Mouse (Mus musculus) MEL (cell line): ENCODE data around the gene Rinl. TPM values are rescaled to one million over a fixed set of nuclear protein-coding genes. Genes with fewer than 3 reads are reported as not detected.

Experiments used
- DNase-seq: peaks from one replicate; pipeline ENCODE4 v3.0.0; 2011; ENCODE audit warnings: low read depth, low spot score
- H3K27ac ChIP-seq: 2 replicates; pipeline ENCODE4 v1.5.1; 2012; ENCODE audit warnings: low read depth, mild to moderate bottlenecking, control low read depth, low read length, moderate library complexity; ENCODE audit not compliant: control insufficient read depth
- H3K27me3 ChIP-seq, 2 experiments: fragments of 150-350 bp in 1 of 2; sonication (generic) in 1 of 2; 2 replicates each; pipeline ENCODE4 v1.6.1; 2012; ENCODE audit warnings: low read length in 2 of 2, mild to moderate bottlenecking in 2 of 2, improper control_type of control experiment in 1 of 2, moderate library complexity in 1 of 2; ENCODE audit not compliant: insufficient read depth in 2 of 2, control insufficient read depth in 1 of 2
- H3K36me3 ChIP-seq, 2 experiments: 2 replicates each; pipeline ENCODE4 v1.6.1; 2012 to 2014; ENCODE audit warnings: low read length in 2 of 2, improper control_type of control experiment in 1 of 2, inconsistent platforms in 1 of 2, mild to moderate bottlenecking in 1 of 2; ENCODE audit not compliant: insufficient read depth in 2 of 2, control insufficient read depth in 1 of 2
- H3K4me1 ChIP-seq, 2 experiments: fragments of 150-350 bp in 1 of 2; sonication (generic) in 1 of 2; 2 replicates each; pipeline ENCODE4 v1.6.1; 2012; ENCODE audit warnings: low read length in 2 of 2, improper control_type of control experiment in 1 of 2, mild to moderate bottlenecking in 1 of 2; ENCODE audit not compliant: insufficient read depth in 2 of 2, control insufficient read depth in 1 of 2
- H3K4me3 ChIP-seq, 2 experiments: fragments of 150-350 bp in 1 of 2; sonication (generic) in 1 of 2; 2 replicates each; pipeline ENCODE4 v1.5.1; 2012; ENCODE audit warnings: low read depth in 2 of 2, low read length in 2 of 2, mild to moderate bottlenecking in 2 of 2, moderate library complexity in 2 of 2, control low read depth in 1 of 2, improper control_type of control experiment in 1 of 2; ENCODE audit not compliant: control insufficient read depth in 1 of 2, insufficient read depth in 1 of 2
- H3K79me2 ChIP-seq: 2 replicates; pipeline ENCODE4 v1.6.1; 2012; ENCODE audit warnings: mild to moderate bottlenecking, low read length, moderate library complexity; ENCODE audit not compliant: control insufficient read depth, poor library complexity, insufficient read depth
- H3K9ac ChIP-seq: 2 replicates; pipeline ENCODE4 v1.6.1; 2012; ENCODE audit warnings: low read depth, mild to moderate bottlenecking, control low read depth, low read length, moderate library complexity; ENCODE audit not compliant: control insufficient read depth, poor library complexity, severe bottlenecking
- H3K9me3 ChIP-seq: fragments of 150-350 bp; sonication (generic); replicated peaks from 2 replicates; pipeline ENCODE4 v1.6.1; 2012; ENCODE audit warnings: mild to moderate bottlenecking, low read length, improper control_type of control experiment, moderate library complexity; ENCODE audit not compliant: insufficient read depth
- BHLHE40 ChIP-seq: IDR thresholded peaks from 2 replicates; pipeline ENCODE4 v1.6.1; 2012; ENCODE audit warnings: low read depth, mild to moderate bottlenecking, inconsistent platforms, low read length, improper control_type of control experiment, borderline replicate concordance
- CHD1 ChIP-seq: IDR thresholded peaks from 2 replicates; pipeline ENCODE4 v1.6.1; 2012; ENCODE audit warnings: low read depth, mild to moderate bottlenecking, inconsistent platforms, low read length, improper control_type of control experiment
- CHD2 ChIP-seq: IDR thresholded peaks from 2 replicates; pipeline ENCODE4 v1.6.1; 2011; ENCODE audit warnings: low read length, improper control_type of control experiment
- CTCF ChIP-seq, 3 experiments: IDR thresholded peaks in 2 of 3; conservative IDR thresholded peaks in 1 of 3; 2 replicates each; pipeline ENCODE4 v1.5.1; 2011 to 2012; ENCODE audit warnings: low read length in 3 of 3, low read depth in 2 of 3, mild to moderate bottlenecking in 2 of 3, improper control_type of control experiment in 1 of 3, inconsistent platforms in 1 of 3, mixed read lengths in 1 of 3, moderate library complexity in 1 of 3; ENCODE audit not compliant: control insufficient read depth in 1 of 3, insufficient read depth in 1 of 3, poor library complexity in 1 of 3, severe bottlenecking in 1 of 3
- E2F4 ChIP-seq: IDR thresholded peaks from 2 replicates; pipeline ENCODE4 v1.6.1; 2011; ENCODE audit warnings: low read depth, low read length, improper control_type of control experiment, borderline replicate concordance
- ELF1 ChIP-seq: IDR thresholded peaks from 2 replicates; pipeline ENCODE4 v1.6.1; 2014; ENCODE audit warnings: low read depth, mild to moderate bottlenecking, inconsistent platforms, low read length, improper control_type of control experiment, moderate library complexity
- EP300 ChIP-seq, 2 experiments: IDR thresholded peaks; 2 replicates each; pipeline ENCODE4 v1.6.1; 2011; ENCODE audit warnings: improper control_type of control experiment in 2 of 2, low read length in 2 of 2, low read depth in 1 of 2, mild to moderate bottlenecking in 1 of 2
- ETS1 ChIP-seq: IDR thresholded peaks from 2 replicates; pipeline ENCODE4 v1.6.1; 2012; ENCODE audit warnings: low read depth, mild to moderate bottlenecking, inconsistent platforms, low read length, improper control_type of control experiment, moderate library complexity
- GABPA ChIP-seq: IDR thresholded peaks from 2 replicates; pipeline ENCODE4 v1.6.1; 2012; ENCODE audit warnings: low read depth, mild to moderate bottlenecking, inconsistent platforms, low read length, improper control_type of control experiment, moderate library complexity
- GATA1 ChIP-seq: IDR thresholded peaks from 2 replicates; pipeline ENCODE4 v1.6.1; 2011; ENCODE audit warnings: low read depth, low read length, improper control_type of control experiment
- HCFC1 ChIP-seq: IDR thresholded peaks from 2 replicates; pipeline ENCODE4 v1.6.1; 2012; ENCODE audit warnings: low read depth, mild to moderate bottlenecking, inconsistent platforms, low read length, improper control_type of control experiment, moderate library complexity
- JUND ChIP-seq: IDR thresholded peaks from 2 replicates; pipeline ENCODE4 v1.6.1; 2011; ENCODE audit warnings: low read depth, mild to moderate bottlenecking, improper control_type of control experiment, low read length
- KAT2A ChIP-seq: conservative IDR thresholded peaks from 2 replicates; pipeline ENCODE4 v1.6.1; 2012; ENCODE audit warnings: low read depth, low read length, improper control_type of control experiment, inconsistent platforms
- MAFK ChIP-seq: IDR thresholded peaks from 2 replicates; pipeline ENCODE4 v1.6.1; 2011; ENCODE audit warnings: low read depth, mild to moderate bottlenecking, low read length, improper control_type of control experiment, borderline replicate concordance
- MAX ChIP-seq: IDR thresholded peaks from 2 replicates; pipeline ENCODE4 v1.6.1; 2011; ENCODE audit warnings: low read length, improper control_type of control experiment
- MEF2A ChIP-seq: IDR thresholded peaks from 2 replicates; pipeline ENCODE4 v1.6.1; 2014; ENCODE audit warnings: low read depth, mild to moderate bottlenecking, inconsistent platforms, low read length, improper control_type of control experiment; ENCODE audit not compliant: poor library complexity, insufficient replicate concordance, severe bottlenecking; ENCODE audit errors: extremely low read depth
- MXI1 ChIP-seq: IDR thresholded peaks from 2 replicates; pipeline ENCODE4 v1.6.1; 2011; ENCODE audit warnings: mild to moderate bottlenecking, low read depth, low read length, improper control_type of control experiment
- MYB ChIP-seq: IDR thresholded peaks from 2 replicates; pipeline ENCODE4 v1.6.1; 2011; ENCODE audit warnings: mild to moderate bottlenecking, low read depth, low read length, improper control_type of control experiment
- MYC ChIP-seq: IDR thresholded peaks from 2 replicates; pipeline ENCODE4 v1.6.1; 2011; ENCODE audit warnings: low read depth, mild to moderate bottlenecking, low read length, improper control_type of control experiment, moderate library complexity
- NELFE ChIP-seq: IDR thresholded peaks from 2 replicates; pipeline ENCODE4 v1.6.1; 2011; ENCODE audit warnings: low read depth, low read length, improper control_type of control experiment
- NRF1 ChIP-seq: IDR thresholded peaks from 2 replicates; pipeline ENCODE4 v1.6.1; 2014; ENCODE audit warnings: low read depth, mild to moderate bottlenecking, inconsistent platforms, low read length, improper control_type of control experiment, moderate library complexity; ENCODE audit not compliant: poor library complexity, insufficient read depth, severe bottlenecking
- POLR2A ChIP-seq, 2 experiments: IDR thresholded peaks; 2 replicates each; pipeline ENCODE4 v1.6.1; 2011 to 2012; ENCODE audit warnings: low read length in 2 of 2, mild to moderate bottlenecking in 2 of 2, control low read depth in 1 of 2, improper control_type of control experiment in 1 of 2, low read depth in 1 of 2, moderate library complexity in 1 of 2; ENCODE audit not compliant: control insufficient read depth in 1 of 2, insufficient read depth in 1 of 2, poor library complexity in 1 of 2
- POLR2AphosphoS2 ChIP-seq: IDR thresholded peaks from 2 replicates; pipeline ENCODE4 v1.6.1; 2011; ENCODE audit warnings: low read length, improper control_type of control experiment
- POLR2AphosphoS5 ChIP-seq: IDR thresholded peaks from 2 replicates; pipeline ENCODE4 v1.6.1; 2012; ENCODE audit warnings: low read depth, borderline replicate concordance, mild to moderate bottlenecking, inconsistent platforms, low read length, moderate library complexity, mixed read lengths
- RAD21 ChIP-seq: IDR thresholded peaks from 2 replicates; pipeline ENCODE4 v1.6.1; 2011; ENCODE audit warnings: mild to moderate bottlenecking, low read depth, low read length, improper control_type of control experiment
- SIN3A ChIP-seq: IDR thresholded peaks from 2 replicates; pipeline ENCODE4 v1.6.1; 2012; ENCODE audit warnings: low read length, improper control_type of control experiment, inconsistent platforms
- TAL1 ChIP-seq: IDR thresholded peaks from 2 replicates; pipeline ENCODE4 v1.6.1; 2012; ENCODE audit warnings: mild to moderate bottlenecking, inconsistent platforms, low read length, moderate library complexity, mixed read lengths
- TCF12 ChIP-seq: IDR thresholded peaks from 2 replicates; pipeline ENCODE4 v1.6.1; 2014; ENCODE audit warnings: low read depth, mild to moderate bottlenecking, inconsistent platforms, low read length, improper control_type of control experiment, moderate library complexity
- UBTF ChIP-seq: IDR thresholded peaks from 2 replicates; pipeline ENCODE4 v1.6.1; 2012; ENCODE audit warnings: low read depth, mild to moderate bottlenecking, inconsistent platforms, low read length, improper control_type of control experiment, moderate library complexity, borderline replicate concordance; ENCODE audit not compliant: insufficient read depth
- USF1 ChIP-seq: IDR thresholded peaks from 2 replicates; pipeline ENCODE4 v1.6.1; 2014; ENCODE audit warnings: low read depth, mild to moderate bottlenecking, inconsistent platforms, low read length, improper control_type of control experiment, moderate library complexity
- USF2 ChIP-seq, 2 experiments: IDR thresholded peaks; 2 replicates each; pipeline ENCODE4 v1.6.1; 2011 to 2012; ENCODE audit warnings: improper control_type of control experiment in 2 of 2, low read length in 2 of 2, borderline replicate concordance in 1 of 2, inconsistent platforms in 1 of 2, low read depth in 1 of 2, mild to moderate bottlenecking in 1 of 2; ENCODE audit not compliant: insufficient read depth in 1 of 2
- ZC3H11A ChIP-seq: IDR thresholded peaks from 2 replicates; pipeline ENCODE4 v1.6.1; 2012; ENCODE audit warnings: low read depth, mild to moderate bottlenecking, inconsistent platforms, low read length, improper control_type of control experiment
- ZKSCAN1 ChIP-seq: IDR thresholded peaks from 2 replicates; pipeline ENCODE4 v1.6.1; 2012; ENCODE audit warnings: low read depth, mild to moderate bottlenecking, inconsistent platforms, low read length, improper control_type of control experiment, moderate library complexity
- ZMIZ1 ChIP-seq: IDR thresholded peaks from 2 replicates; pipeline ENCODE4 v1.6.1; 2012; ENCODE audit warnings: low read depth, mild to moderate bottlenecking, inconsistent platforms, low read length, improper control_type of control experiment, moderate library complexity
- ZNF384 ChIP-seq: IDR thresholded peaks from 2 replicates; pipeline ENCODE4 v1.6.1; 2012; ENCODE audit warnings: low read depth, mild to moderate bottlenecking, inconsistent platforms, low read length, improper control_type of control experiment
- polyA plus RNA-seq, 2 experiments: library from polyadenylated mRNA; stranded (reverse) in 1 of 2; unstranded in 1 of 2; fragments of >175 nt in 1 of 2; fragments of >200 nt in 1 of 2; gene quantifications; 2 replicates each; pipeline versions ENCODE4 v1.2.1 to v1.2.4; 2012; ENCODE audit warnings: low replicate concordance in 2 of 2, low read depth in 1 of 2; ENCODE audit not compliant: insufficient read length in 2 of 2, insufficient read depth in 1 of 2, missing spikeins in 1 of 2
- total RNA-seq: library from RNA; depleted of rRNA; stranded (reverse); fragments of 300-350 nt; gene quantifications from 2 replicates; pipeline ENCODE4 v1.2.3, GENCODE M21; 2012

Gene Rinl
- total and polyA plus RNA-seq, 3 experiments = 39.9 to 63.9 TPM; not detected in 1

GRCm38 (mm10) chr7:28802846-28803588 lies 14.2 kb downstream of the Rinl start:
- no peaks in the 10 kb centered on the region for H3K9me3 ChIP-seq
- DNase-seq = peak; percentile 75
- peaks cover 0 to 24% of the 10 kb centered on the region in 2 experiments; a peak in 2 of 4 replicates for H3K36me3 ChIP-seq
- no peaks in the 10 kb centered on the region; the same call in 1 of the 2 replicates for H3K79me2 ChIP-seq
- H3K4me1 ChIP-seq = peaks cover 18 to 24% of the 10 kb centered on the region in 2 experiments
- peak overlapping the region; percentile 72 for H3K27ac ChIP-seq
- no peak overlapping the region for H3K4me3 ChIP-seq
- H3K27me3 ChIP-seq = no peaks in the 10 kb centered on the region
- H3K9ac ChIP-seq = peak overlapping the region; percentile 44
- TF ChIP-seq HCFC1 (0 out of 2 replicates have a peak, but pooled peaks have one; percentile 16), TAL1 (peak; percentile 25; the same call in 1 of the 2 replicates), ZNF384 (no peak), CTCF (IDR thresholded peaks at IDR 0.05 in 2 of 3, conservative IDR thresholded peaks at IDR 0.05 in 1 of 3; ENCODE audit: control insufficient read depth in 1 of 3, insufficient read depth in 1 of 3, low read depth in 2 of 3, low read length in 3 of 3, poor library complexity in 1 of 3, severe bottlenecking in 1 of 3) (no peak), MYB (no peak), USF2 (IDR thresholded peaks at IDR 0.05; ENCODE audit: borderline replicate concordance in 1 of 2, insufficient read depth in 1 of 2, low read depth in 1 of 2, low read length in 2 of 2) (no peak), JUND (no peak), MXI1 (no peak; the same call in 1 of the 2 replicates), KAT2A (no peak), GATA1 (peak; percentile 50; the same call in 1 of the 2 replicates), CHD2 (no peak), ZC3H11A (no peak), POLR2A (IDR thresholded peaks at IDR 0.05; ENCODE audit: control insufficient read depth in 1 of 2, insufficient read depth in 1 of 2, low read depth in 1 of 2, low read length in 2 of 2, poor library complexity in 1 of 2) (0 out of 4 replicates have a peak, but pooled peaks of 1 of the 2 experiments have one; percentile 31), NELFE (0 out of 2 replicates have a peak, but pooled peaks have one; percentile 31), RAD21 (no peak), CHD1 (no peak), E2F4 (no peak), MYC (no peak), BHLHE40 (peak; percentile 74), EP300 (IDR thresholded peaks at IDR 0.05; ENCODE audit: low read depth in 1 of 2, low read length in 2 of 2) (peak; percentile 25 to 44; a peak in 1 of 4 replicates), MEF2A (no peak), MAX (no peak), POLR2AphosphoS2 (no peak), ELF1 (no peak), UBTF (no peak), SIN3A (0 out of 2 replicates have a peak, but pooled peaks have one; percentile 16), TCF12 (peak; percentile 8; the same call in 1 of the 2 replicates), ETS1 (peak; percentile 36; the same call in 1 of the 2 replicates), USF1 (no peak), POLR2AphosphoS5 (no peak), GABPA (no peak), MAFK (no peak), ZMIZ1 (no peak), ZKSCAN1 (no peak), NRF1 (no peak)
